Mouse (Mus musculus) retina, postnatal 7 days (tissue): ENCODE data around the gene Mrpl49.
"Not testable (repeated sequence)": the region's sequence is repeated elsewhere in the genome, so short reads cannot be mapped to it uniquely, and the experiment has no call there.

Experiments
- DNase-seq: peaks from one replicate; pipeline ENCODE4 v3.0.0-alpha.2; 2012; ENCODE audit warnings: low read depth, low spot score

Gene Mrpl49

DNA sequence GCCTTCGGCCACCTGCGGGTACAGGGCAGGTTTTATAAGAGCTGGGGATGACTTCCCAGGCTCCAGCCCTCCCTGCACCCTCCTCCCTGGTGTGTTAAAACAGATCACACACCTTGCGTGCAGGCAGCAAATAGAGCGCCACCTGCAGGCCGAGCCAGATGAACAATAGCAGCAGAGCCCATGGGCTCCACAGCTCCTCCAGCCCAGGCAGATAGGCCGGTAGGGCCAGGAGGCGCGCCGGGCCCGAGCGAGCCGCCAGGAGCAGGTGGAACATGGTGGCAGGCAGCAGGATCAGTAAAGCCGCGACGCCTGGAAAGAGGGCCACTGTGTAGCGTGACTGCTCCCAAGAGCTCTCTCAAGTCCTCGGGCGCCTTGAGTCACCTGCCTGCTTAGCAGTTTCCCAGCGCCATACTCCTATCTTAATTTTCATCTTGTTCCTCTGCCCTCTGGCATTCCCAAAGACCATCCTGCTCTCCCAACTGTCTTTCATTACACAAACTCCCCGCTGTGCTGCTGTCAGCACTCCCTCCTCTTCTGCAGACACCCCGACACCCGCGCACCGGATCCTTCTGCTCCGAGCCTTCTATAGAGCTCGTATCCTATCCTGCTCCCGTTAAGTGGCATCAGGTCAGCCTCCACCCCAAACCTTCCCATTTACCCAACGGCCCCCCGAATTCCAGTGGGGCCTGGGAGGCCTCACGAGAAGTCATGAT is 9.6 kb upstream of the Mrpl49 start:
- DNase-seq, result no peak

DNA sequence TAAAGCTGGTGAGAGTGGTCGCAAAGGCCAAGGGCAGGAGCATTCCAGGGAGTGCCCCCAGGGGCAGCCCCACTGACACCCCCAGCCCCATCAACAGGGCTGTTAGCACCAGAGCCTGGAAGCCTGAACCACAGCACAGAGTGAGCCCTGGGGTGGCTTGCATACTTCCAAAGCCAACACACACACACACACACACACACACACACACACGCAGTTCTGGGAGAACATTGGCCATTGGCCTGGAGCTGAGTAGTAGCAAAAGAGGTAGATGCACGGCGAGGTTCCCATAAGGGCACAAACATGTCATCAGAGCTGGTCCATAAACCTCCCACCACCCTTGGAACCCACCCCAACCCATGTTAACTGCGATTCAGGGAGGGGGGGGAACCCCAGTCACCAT is 9.0 kb upstream of the Mrpl49 start:
- DNase-seq, result no peak

DNA sequence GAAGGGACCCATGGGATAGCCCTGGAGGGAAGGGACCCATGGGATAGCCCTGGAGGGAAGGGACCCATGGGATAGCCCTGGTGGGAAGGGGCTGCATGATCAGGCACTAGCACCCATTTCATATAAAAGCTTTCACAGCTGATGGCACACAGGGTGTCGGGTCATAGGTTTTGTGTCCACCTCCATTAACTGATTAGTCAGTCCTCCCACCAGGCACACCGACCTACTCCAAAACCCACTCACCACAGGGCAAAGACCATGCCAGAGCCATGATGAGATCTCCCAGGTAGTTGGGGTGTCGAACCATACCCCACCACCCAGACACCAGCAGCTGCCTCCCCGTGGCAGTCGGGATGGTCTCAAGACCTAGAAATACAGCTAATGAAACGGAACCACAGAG is 5.5 kb upstream of the Mrpl49 start:
- no peak for DNase-seq

DNA sequence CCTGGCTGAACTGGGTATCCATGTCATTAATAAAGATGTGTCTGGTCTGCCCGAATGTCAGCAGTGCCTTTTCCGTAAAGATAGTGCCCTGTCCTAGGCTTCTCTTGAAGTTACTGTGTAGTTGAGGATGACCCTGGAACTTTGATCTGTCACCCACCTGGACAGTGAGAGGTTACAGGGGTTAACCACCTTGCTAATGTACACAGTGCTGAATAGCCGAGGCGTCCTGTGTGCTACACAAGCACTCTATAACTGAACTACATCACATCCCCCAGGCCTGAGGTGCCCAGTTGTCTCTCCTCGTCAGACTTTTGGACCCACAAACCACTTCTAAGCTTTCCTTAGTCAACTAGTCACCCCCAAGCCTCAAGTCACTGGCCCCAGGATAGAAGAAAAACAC is 4.8 kb upstream of the Mrpl49 start:
- DNase-seq, result no peak

DNA sequence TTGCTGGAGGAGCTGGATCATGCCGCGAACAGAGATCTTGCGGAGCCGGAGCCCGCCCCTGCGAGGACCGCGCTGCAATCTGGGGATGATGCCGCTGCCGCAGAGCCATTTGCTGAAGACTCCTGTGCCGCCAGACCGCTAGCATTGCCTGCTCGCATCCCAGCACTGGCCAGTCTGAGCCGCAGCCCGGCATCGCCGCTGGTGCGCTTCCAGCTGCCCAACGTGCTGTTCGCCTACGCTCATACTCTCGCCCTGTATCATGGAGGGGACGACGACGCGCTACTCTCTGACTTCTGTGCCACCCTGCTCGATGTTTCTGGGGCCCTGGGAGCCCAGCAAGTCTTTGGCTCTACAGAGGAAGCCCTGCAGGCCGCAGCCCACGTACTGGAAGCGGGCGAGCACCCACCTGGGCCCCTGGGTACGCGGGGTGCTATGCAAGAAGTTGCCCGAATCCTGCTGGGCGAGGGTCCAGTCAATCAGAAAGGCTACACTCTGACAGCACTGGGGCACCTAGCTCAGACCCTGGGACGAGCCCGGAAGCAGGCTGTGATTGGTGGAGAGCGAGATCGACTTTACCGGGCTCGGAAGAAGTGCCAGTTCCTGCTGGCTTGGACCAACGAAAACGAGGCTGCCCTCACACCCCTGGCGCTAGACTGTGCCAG is 4.2 kb upstream of the Mrpl49 start:
- no peak for DNase-seq

DNA sequence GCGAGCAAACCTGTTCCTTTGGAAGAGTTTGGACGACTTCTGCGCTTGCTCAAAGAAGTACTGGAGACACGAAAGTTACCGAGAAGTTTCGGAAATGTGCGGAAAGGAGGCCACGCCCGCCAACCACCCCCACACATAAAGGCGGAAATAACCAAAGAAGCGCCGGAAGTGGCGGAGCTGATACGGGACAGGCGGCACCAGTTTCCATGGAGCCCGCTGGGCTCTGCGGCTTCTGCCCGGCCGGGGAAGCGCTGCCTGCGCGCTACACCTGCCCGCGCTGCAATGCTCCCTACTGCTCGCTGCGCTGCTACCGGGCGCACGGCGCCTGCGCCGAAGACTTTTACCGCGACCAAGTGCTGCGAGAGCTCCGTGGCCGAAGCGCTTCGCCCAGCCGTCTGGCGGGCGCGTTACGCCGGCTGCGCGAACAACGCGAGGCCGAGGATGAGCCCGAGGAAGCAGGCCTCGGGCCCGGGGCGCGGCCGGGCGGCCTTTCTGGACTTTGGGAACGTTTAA is 3.5 kb upstream of the Mrpl49 start, which contains the start of gene Znhit2:
TSS of gene Znhit2 (plus strand) at position 172 of the 513 bp plus-strand sequence.
- DNase-seq, result peak; percentile 83

DNA sequence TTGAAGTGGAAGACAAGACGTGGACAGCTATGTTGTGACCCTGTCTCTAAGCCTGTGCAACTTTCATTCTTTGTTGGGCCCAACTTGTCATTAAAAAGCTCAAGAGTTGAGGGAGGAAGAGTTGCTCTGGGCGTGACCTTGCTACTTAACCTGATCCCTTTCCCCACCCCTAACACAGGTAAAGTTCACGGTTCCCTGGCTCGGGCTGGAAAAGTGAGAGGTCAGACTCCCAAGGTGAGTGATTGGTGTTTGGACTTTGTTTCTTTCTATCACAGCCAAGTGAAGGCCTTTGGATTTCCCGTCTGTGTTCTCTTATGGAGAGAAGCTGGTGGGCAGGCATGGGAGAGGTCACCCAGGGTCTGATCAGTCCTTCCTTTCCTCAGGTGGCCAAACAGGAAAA is 1.4 kb upstream of the Mrpl49 start:
- no peak for DNase-seq

DNA sequence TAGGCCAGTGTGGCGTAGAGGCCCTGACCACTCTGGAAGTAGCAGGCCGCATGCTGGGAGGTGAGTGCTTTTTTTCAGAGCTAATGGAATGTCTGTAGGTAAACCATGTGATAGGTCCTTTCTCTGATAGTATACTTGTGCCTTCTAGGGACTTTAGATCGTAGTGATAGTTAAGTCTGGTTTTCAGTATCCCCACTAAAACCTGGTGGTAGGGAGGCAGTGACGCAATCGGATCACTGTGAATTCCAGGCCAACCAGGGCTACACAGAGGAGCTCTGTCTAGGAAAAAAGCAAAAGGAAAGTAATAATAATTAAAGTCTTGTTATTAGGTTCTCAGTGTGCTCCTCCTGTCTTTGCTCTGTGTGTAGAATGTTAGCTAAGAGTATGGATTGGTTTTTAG is 928 bp upstream of the Mrpl49 start:
- DNase-seq, result no peak

DNA sequence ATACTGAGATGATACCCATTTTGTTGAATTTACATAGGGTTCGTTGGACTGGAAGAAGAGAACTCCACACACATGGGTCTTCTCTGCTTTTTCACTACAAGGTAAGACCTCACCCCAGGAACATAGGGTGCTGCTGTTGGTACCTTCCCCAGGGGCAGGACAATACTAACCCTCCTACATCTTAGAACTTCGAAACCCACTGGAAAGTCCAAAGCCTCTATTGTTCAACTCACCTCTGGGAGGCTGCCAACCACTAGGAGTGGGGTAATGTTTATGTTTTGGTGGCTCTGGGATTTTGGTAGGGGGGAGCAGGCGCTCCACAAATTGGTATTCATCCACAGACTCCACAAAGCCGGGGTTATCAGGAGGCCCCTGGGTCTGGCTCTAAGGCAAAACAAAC is 889 bp downstream of the Mrpl49 start:
- DNase-seq, result no peak

DNA sequence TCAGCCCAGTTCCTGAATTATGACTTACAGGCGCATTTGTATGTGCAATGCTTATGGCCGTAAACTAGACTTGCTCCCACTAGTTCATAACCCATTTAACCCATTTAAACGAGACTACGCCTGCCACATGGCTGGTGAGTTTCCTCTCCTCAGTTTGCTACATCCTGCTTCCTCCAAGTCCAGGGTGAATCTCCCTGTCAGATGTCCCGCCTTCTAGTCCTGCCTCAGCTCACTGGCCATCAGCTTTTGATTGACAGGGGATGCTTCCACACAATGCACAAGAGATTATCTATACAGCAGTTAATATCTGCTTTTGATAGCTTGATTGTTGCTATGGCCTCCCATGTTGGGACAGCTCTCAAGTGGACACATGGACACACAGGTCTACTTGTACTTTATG is 3.3 kb downstream of the Mrpl49 start:
- DNase-seq, result no peak

DNA sequence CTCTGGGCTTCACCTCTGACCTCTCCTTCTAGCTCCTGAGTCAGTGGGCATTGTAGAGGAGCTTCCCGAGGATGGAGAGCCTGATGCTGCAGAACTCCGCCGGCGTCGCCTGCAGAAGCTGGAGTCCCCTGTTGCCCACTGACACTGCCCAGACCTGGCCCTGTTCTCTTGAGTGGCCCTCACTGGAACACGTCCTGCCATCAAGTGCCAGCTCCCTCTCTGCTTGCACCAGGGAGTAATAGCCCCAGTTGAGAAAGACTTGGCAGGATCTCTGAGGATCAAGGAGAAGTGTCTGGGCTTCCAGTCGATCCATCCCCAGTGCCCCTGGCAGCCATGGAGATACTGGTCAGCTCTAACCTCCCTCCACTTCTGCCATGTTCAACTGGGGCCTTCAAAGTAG is 5.1 kb downstream of the Mrpl49 start:
- DNase-seq, result no peak

DNA sequence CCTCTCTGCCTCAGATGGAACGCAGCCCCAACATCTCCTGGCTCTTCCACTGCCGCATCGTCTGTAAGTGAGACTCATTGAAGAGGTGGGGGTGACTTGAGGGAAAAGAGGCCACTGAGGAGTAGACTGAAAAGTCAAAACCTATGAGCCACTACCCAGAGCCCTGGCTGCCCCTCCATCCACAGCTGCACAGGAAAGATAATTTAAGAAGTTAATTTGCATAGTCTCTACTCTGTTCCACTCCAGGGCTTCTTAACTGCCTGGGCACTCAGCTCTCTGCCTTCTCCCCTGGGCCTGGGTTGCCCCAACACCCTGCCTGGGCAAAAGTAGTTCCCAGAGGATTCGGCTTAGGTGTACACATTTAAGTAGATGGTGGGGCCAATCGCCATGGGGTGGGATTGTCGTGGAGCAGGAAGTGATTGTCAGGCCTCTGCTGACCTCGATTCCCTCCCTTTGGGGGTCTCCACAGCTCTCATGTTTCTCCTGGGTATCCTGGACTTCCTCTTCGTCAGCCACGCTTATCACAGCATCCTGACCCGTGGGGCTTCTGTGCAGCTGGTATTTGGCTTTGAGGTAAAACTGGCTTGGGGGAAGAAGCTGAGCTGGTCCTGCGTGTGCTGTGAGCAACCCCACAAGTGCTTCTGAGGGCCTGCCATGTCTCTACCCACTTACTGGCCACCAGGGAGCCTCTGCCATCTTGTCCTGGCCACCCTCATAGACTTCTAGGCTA is 8.7 kb downstream of the Mrpl49 start:
- no peak for DNase-seq

DNA sequence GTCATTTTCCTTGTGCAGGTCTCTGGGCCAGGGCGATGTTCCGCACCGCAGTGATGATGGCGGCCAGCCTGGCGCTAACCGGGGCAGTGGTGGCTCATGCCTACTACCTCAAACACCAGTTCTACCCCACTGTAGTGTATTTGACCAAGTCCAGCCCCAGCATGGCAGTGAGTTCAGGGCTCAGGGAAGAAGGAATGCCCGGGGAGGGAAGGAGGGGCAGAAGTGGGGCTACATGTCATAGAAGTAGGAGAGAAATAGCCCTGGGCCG is 9.8 kb downstream of the Mrpl49 start:
- DNase-seq, result no peak

DNA sequence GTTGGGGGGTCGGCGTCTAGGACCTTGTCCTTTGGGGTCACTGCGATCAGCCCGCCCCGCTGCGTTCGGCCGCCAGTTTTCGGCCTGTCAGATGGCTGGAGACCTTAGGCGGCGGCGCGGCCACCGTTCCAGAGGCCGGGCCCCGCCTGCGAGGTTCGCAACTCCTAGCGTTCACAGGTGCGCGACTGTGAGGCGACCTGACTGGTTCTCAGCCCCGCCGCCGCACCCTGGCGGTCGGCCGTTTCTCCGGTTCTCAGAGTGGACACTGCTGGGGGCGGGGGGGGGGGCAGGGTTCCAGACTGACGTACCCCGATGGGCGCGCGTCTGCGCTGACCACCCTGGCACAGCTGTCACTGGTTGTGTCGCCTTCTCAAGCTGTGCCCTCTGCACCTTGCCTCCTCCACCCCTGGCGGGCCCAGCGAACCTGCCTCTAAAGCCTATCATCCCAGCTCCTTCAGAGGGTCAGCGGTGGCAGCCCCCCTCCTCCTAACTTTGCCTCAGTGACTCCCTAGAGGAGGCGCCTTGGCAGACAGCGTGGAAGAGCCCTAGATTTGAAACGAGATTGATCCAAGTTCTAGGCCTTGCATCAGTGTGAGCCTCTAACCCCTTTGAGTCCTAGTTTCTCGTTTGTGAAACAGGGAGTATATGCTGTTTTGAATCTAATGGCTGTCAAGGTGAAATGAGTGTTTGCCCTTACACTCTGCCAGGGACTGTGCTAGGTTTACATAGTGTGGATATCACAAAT is 10.3 kb downstream of the Mrpl49 start:
- no peak for DNase-seq

DNA sequence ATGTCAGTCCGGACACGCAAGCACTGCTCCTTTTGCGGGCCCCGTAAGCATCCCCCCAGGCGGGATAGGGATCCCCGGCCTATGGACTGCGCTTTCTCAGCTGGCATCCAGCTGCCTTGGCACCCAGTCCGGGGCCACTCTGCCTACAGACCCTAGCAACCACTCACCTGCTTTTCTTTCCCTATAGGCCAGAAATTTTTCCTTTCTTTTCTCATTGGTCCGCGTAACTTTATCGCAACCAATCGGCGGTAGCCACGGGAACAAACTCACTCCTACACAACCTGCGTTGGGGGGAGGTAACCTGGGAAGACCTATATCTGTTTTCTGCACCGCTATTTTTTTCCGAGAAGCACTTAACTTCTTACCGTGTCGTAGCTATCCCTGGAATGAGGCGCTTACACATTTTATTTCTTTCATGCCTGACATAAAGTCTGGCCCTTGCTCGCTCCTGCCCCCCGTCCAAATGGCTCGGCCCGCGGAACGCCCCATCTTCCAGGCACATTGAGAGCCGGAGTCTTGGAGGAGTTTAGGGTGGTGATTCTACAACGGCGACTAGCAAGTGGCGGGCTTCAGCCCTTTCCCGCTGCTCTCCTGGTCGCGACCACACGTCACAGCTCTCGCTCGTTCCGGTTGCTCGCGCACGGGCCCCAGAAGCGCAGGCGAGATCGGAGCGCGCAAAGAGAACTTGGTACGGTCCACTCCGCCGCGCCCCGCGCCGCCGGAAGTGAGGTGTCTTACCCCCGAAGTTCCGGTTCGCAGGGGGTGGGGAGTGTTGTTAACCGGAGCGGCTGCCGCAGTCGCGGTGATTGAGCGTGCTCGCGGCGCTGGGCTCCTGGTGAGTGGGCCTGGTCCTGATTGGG is 11.1 kb downstream of the Mrpl49 start, which contains the start of gene Syvn1:
TSS of gene Syvn1 (plus strand) at position 283 of the 860 bp plus-strand sequence.
- DNase-seq, result peak; percentile 84

DNA sequence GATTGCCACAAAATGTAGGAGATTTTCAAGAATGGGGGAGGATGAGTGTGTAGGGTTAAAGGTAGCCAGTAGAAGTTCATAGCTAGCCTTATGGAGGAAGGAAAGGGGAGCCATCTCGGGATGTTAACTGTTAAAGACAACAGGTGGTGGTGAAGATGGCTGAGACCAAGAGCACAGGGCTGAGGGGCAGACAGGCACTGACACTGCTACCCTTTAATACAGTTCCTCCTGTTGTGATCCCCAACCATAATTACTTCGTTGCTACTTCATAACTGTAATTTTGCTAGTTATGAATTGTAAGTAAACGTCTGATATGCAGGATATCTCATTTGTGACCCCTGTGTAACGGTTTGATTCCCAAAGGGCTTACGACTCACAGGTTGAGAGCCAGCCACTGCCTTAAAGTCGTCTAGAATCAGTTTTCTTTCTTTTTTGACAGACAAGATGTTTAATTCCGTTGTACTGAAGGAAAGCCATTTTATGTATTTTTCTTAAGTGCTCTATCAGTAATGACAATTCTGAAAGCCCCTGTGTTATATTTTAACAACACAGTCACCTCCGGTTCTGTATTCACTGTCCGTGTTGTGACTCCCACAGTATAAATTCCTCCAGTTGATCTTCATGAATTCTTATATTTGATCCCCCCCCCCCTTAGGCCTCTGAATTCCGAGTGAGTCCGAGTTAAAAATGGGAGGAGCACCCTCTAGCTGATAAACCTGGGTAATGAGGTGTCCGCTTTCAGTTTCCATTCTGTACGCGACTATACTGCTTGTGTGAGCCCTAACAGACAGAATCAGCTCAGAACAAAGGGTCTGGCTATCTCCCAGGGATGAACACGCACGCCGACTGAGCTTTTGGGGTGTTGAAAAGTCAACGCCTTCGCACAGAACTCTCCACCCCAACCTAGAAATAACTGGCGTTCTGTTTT is 12.0 kb downstream of the Mrpl49 start:
- DNase-seq, result no peak

DNA sequence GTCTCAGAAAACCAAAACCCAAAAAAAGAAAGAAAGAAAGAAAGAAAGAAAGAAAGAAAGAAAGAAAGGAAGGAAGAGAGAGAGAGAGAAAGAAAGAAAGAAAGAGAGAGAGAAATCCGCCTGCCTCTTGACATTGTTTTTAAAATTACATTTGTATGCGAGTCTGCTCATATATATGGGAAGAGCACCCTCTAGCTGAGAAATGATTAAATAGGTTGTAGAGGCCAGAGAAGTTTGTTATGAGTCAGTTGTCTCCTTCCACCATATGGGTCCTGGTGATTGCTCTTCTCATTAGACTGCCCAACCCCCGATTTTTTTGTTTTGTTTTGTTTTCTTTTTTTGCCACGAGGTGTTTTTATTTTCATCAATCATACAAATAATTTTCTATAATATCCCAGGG is 13.5 kb downstream of the Mrpl49 start:
- not testable (repeated sequence) for DNase-seq

DNA sequence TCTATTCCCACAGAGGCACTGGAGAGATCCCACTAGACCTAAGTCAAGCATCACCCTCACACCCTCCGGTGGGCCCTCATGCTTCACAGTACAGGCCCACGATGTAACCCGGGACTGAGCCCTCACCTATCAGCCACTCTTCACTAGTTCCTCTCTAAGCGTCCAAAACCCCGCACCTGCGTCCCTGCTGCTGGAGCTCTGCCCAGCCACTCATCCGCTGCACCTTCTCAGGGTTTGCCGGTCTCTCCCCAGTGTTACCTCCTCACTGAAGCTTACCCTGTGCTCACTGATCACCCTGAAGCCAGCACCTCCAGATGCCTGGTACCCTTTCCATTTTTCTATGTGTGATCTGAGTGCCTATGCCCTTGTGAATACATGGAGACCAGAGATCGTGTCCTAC is 15.3 kb downstream of the Mrpl49 start:
- DNase-seq, result no peak

DNA sequence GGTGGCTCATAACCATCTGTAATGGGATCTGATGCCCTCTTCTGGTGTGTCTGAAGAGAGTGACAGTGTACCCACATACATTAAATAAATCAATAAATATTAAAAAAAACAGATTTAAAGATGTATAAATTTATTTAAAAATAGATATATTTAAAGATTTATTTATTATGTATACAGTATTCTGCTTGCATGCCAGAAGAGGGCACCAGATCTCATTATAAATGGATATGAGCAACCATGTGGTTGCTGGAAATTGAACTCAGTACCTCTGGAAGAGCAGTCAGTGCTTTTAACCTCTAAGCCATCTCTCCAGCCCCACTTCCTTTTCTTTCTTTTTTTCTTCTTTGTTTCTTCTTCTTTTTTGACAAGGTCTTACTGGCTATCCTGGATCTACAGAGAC is 17.6 kb downstream of the Mrpl49 start:
- no peak for DNase-seq

DNA sequence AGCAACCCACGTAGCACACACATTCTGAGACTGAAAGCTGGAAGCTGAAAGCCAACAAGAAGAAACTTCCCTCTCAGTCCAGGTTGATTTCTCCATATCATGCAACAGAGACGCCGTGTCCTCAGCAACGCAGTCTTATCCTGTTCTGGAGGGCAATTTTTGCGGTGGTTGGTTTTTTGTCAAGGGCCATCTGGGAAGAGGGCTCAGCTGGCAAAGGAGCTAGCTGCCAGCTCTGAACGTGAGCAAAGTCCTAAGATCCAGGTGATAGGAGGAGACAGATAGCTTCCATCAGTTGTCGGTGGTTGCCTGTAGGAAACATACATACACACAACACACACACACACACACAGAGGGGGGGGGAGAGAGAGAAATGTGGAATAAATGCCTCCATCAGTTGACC is 19.3 kb downstream of the Mrpl49 start:
- DNase-seq, result no peak
